Mouse (Mus musculus): ENCODE results near the gene Gpc5.

Gene Gpc5

DNA sequence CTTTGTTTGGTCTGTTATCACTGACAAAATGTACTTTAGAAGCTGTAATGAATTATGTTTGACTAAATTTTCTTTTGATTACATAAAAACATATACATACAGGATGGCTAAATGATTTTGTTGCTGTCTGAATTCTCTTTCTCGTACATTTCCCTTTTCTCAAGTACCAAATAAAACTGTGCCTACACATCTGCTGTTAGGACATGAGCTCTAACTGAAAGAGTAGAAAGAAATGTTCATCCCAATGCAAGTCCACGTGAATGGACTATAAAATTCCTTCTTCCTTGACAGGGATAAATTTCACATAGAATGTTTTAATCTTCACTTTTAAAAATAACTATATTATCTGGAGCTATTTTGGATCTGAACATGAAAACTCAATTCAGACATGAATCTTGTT, 751.8 kb downstream of the Gpc5 start:
- H3K36me3 ChIP-seq (ENCODE audit: control insufficient read depth, insufficient read depth, low read length, poor library complexity, severe bottlenecking) = no peaks in the 10 kb centered on the region
- no peak for DNase-seq (ENCODE audit: low read depth, low spot score)

DNA sequence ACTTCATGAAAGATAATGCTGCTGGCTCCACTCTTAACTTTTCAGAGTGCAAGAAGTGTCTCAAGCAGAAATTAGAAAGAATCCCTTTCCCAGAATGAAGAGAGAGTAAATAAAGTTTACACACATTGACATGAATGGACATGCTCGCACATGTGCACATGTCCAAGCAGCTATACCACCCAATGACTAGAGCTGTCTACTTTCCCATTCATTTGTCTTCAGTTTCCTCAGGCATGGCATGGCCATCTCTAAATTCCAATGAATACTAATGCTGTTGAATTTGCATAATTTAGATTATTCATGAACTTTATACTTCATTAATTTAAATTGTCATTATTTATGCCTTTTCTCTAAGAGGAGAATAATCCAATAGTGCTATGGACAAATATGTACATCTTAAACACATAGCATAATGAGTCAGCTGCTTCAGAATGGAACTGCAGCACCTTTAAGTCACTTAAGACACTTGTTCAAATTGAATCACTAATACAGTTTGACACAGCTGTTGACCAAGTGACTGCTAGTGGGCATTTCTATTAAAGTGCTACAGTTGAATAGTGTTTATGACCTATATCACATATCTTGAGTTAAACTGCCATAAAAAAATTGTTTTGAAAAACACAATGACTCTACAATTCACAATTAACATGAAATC, 752.9 kb downstream of the Gpc5 start:
- no peak for DNase-seq (ENCODE audit: low read depth, low spot score)
- no peaks in the 10 kb centered on the region for H3K27me3 ChIP-seq (ENCODE audit: control insufficient read depth, insufficient read depth, low read length, poor library complexity, severe bottlenecking)

More for the DNA sequence above, 751.8 kb downstream of the Gpc5 start:
- no peaks in the 10 kb centered on the region for H3K27me3 ChIP-seq (ENCODE audit: control insufficient read depth, insufficient read depth, low read length, poor library complexity, severe bottlenecking)

DNA sequence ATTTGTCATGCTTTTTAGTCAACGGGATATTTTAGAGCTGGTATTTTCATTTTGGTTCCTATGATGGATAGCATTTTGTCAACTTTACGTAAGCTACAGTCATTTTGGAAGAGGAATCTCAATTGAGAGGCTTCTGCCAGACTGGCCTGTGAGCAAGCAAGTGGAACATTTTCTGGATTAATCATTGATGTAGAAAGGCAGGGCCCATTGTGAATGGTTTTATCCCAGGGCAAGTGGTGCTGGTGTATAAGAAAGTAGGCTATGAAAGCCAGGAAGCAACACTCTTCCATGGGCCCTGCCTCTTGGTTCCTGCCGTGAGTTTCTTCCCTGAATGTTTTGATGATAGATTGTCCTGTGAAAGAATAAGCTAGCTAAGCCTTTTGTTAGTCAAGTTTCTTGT, 777.1 kb downstream of the Gpc5 start:
- Histone ChIP-seq H3K27me3 (ENCODE audit: control insufficient read depth, insufficient read depth, low read length, poor library complexity, severe bottlenecking) (no peaks in the 10 kb centered on the region), H3K36me3 (ENCODE audit: control insufficient read depth, insufficient read depth, low read length, poor library complexity, severe bottlenecking) (no peaks in the 10 kb centered on the region)
- no peak for DNase-seq (ENCODE audit: low read depth, low spot score)

More for the DNA sequence above, 752.9 kb downstream of the Gpc5 start:
- H3K36me3 ChIP-seq (ENCODE audit: control insufficient read depth, insufficient read depth, low read length, poor library complexity, severe bottlenecking) = no peaks in the 10 kb centered on the region

DNA sequence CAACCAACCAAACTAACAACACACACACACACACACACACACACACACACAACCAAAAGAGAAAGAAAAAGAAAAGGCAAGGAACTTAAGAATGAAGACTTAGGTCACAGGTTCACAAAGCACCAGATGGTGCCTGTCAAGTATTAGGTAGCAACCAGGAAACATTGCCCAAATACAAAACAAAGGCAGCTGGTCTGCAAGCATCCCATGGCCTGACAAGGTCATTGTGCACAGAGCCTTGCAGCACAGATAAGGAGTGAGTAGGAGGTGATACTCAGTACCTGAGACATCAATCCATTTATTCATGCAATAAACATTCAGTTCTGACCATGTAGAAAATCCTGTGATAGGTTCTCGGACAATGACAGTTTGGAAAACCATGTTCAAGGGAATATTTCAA, 884.0 kb downstream of the Gpc5 start:
- Histone ChIP-seq H3K27me3 (ENCODE audit: control insufficient read depth, insufficient read depth, low read length, poor library complexity, severe bottlenecking) (no peaks in the 10 kb centered on the region), H3K36me3 (ENCODE audit: control insufficient read depth, insufficient read depth, low read length, poor library complexity, severe bottlenecking) (no peaks in the 10 kb centered on the region)
- DNase-seq (ENCODE audit: low read depth, low spot score) = no peak

DNA sequence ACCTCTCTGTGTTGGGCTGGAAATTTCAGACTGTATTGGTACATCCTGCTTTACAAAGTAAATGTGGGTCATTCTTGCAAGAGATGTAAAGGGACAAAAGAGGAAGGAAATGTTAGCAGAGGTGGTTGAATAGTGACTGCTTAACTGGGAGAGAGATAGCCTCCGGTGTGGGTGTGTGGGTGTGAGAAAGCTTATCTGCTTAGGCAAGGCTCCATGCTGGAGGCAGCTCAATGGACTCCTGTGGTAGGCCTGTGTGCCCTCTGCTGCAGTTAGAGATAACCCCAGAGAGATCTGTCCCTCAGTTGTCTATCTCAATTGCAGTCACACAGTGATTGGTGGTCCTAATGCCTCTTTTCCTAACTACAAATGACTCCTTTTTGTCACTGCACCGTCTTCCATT, 887.2 kb downstream of the Gpc5 start:
- DNase-seq (ENCODE audit: low read depth, low spot score) = no peak
- no peaks in the 10 kb centered on the region for H3K36me3 ChIP-seq (ENCODE audit: control insufficient read depth, insufficient read depth, low read length, poor library complexity, severe bottlenecking)
- no peaks in the 10 kb centered on the region for H3K27me3 ChIP-seq (ENCODE audit: control insufficient read depth, insufficient read depth, low read length, poor library complexity, severe bottlenecking)

DNA sequence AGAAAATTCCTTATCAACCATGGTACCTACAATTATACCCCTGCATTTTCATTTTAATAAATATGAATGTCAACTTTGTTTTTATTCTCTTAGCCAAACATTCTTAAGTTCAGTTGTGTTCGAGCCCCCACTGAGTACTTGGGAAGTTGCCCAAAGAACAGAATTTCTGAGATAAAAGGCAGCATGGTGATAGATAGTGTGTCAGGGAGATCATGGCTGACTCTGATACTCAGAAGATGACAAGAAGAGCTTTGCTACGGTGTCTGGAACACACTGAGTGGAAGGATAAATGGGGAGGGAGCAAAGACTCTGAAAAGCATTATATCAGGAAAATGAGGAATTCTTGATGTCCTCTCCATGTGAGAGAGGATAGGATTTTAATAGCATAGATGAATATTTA, 898.7 kb downstream of the Gpc5 start:
- DNase-seq (ENCODE audit: low read depth, low spot score) = no peak
- no peaks in the 10 kb centered on the region for H3K36me3 ChIP-seq (ENCODE audit: control insufficient read depth, insufficient read depth, low read length, poor library complexity, severe bottlenecking)
- no peaks in the 10 kb centered on the region for H3K27me3 ChIP-seq (ENCODE audit: control insufficient read depth, insufficient read depth, low read length, poor library complexity, severe bottlenecking)

DNA sequence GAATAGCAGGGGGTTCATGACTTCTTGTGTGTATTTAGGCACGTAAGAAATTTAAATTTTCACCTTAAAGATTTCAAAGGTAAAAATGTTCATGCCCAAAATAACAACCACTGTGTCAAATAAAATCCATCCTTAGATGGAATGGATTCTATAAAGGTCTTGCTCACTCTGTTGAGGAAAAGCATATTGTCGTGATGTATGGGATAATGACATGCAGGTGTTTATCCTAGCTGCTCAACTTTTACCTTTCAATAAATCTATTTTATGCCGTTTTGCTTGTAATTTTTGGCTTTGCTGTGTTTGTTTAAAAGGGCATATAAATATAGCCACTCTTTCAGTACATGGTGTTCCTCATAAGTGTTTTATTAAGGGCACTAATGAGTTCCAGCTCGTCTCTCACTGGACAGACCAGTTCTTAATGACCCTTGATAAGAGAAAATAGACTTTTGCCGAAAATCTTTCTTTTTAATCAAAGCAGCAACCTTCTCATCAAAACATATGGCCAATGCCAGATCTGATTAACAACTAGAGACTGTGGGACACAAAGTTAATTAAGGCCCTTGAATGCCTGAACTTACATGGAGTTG, 901.6 kb downstream of the Gpc5 start:
- no peak for DNase-seq (ENCODE audit: low read depth, low spot score)
- no peaks in the 10 kb centered on the region for H3K27me3 ChIP-seq (ENCODE audit: control insufficient read depth, insufficient read depth, low read length, poor library complexity, severe bottlenecking)

DNA sequence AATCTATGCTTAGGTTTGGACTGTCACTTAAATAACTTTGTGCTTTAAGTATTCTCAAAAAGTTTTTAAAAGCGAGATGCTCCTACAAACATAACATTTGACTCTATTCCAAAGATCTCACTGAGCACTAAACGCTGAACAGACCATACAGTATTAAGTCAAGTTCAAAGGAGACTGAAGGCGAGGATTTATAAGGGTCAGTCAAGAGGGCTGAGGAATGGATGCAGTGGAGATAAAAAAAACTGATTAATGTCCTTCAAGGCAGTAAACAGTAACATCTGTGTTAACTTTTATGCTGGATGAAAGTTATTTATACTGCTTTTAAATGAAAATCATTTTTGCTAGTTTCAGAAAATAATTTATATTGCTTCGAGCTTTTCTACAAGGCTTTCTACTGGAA, 906.9 kb downstream of the Gpc5 start:
- Histone ChIP-seq H3K36me3 (ENCODE audit: control insufficient read depth, insufficient read depth, low read length, poor library complexity, severe bottlenecking) (no peaks in the 10 kb centered on the region), H3K27me3 (ENCODE audit: control insufficient read depth, insufficient read depth, low read length, poor library complexity, severe bottlenecking) (no peaks in the 10 kb centered on the region)
- no peak for DNase-seq (ENCODE audit: low read depth, low spot score)

More for the DNA sequence above, 901.6 kb downstream of the Gpc5 start:
- H3K36me3 ChIP-seq (ENCODE audit: control insufficient read depth, insufficient read depth, low read length, poor library complexity, severe bottlenecking) = no peaks in the 10 kb centered on the region

DNA sequence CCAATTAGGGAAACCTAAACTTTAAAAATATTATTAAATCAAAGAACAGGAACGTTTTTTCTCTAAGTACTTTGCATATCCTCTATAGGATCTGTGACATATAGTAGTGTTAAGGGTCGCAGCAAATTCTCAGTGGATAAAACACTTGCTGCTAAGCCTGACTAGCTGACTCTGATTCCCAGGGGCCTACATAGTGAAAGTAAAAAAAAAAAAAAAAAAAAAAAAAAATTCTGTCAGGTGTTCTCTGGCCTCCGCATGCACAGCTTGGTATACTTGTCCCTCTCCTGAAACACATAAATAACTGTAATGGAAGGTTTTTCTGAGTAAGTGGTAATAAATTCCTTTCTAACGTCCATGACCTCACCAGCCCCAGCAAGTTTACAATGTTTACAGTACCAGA, 995.0 kb downstream of the Gpc5 start:
- DNase-seq (ENCODE audit: low read depth, low spot score) = no peak
- Histone ChIP-seq H3K36me3 (ENCODE audit: control insufficient read depth, insufficient read depth, low read length, poor library complexity, severe bottlenecking) (no peaks in the 10 kb centered on the region), H3K27me3 (ENCODE audit: control insufficient read depth, insufficient read depth, low read length, poor library complexity, severe bottlenecking) (no peaks in the 10 kb centered on the region)

DNA sequence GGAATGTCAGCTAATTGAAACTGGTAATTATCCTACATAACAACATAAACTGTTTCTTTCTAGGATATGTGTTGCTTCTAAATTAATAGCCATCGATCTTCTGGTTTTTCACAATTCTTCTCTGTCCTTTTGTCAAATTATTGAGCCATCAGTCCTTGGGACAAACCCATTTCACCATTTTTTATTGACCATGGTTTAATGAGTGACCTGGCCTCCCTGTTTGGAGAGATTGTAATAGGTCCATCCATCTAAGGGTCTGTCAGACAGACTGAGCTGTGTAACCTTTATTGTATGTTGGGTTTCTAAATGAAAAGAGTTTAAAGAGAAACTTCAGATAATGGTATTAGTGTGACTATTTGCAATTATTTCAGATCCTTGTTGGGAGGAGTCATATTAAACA, 1035.9 kb downstream of the Gpc5 start:
- Histone ChIP-seq H3K27me3 (ENCODE audit: control insufficient read depth, insufficient read depth, low read length, poor library complexity, severe bottlenecking) (no peaks in the 10 kb centered on the region), H3K36me3 (ENCODE audit: control insufficient read depth, insufficient read depth, low read length, poor library complexity, severe bottlenecking) (no peaks in the 10 kb centered on the region)
- DNase-seq (ENCODE audit: low read depth, low spot score) = no peak

DNA sequence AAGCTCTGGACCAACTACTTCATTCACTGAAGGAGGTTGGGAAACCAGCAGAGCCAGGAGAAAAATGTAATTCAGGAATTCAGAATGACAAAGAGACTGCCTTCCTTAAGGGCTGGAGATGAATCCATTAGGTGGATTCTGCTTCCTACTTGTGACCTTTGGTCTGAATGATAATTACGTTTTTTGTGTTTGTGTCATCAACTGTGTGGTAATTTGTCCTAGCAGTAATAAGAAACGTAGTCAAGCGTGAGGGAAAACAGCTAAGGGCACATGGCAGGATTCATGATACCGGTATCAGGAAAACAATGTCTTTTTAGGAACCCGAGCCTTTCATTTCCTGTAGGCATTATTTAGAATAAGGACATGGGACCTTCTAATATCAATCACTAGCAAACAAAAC, 1045.3 kb downstream of the Gpc5 start:
- no peak for DNase-seq (ENCODE audit: low read depth, low spot score)
- no peaks in the 10 kb centered on the region for H3K36me3 ChIP-seq (ENCODE audit: control insufficient read depth, insufficient read depth, low read length, poor library complexity, severe bottlenecking)

DNA sequence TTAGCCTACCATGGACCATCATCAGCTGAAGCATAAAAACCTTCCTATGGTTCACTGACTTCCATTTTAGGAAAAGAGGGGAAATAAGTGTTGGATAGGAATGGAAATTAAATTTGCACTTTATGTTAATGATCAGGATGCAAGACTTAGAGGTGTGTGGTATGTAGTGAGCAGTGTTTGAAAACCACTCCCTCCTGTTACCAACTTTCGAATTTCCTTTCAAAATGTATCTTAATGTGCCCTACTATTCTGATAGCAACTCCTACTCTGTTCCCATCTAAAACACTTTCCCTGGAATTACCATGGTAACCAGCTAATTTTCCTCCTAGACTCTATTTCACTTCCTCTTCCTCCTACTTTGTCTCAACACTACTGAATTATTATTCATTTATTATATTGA, 1045.8 kb downstream of the Gpc5 start:
- Histone ChIP-seq H3K27me3 (ENCODE audit: control insufficient read depth, insufficient read depth, low read length, poor library complexity, severe bottlenecking) (no peaks in the 10 kb centered on the region), H3K36me3 (ENCODE audit: control insufficient read depth, insufficient read depth, low read length, poor library complexity, severe bottlenecking) (no peaks in the 10 kb centered on the region)
- DNase-seq (ENCODE audit: low read depth, low spot score) = no peak

More for the DNA sequence above, 1045.3 kb downstream of the Gpc5 start:
- H3K27me3 ChIP-seq (ENCODE audit: control insufficient read depth, insufficient read depth, low read length, poor library complexity, severe bottlenecking) = no peaks in the 10 kb centered on the region

DNA sequence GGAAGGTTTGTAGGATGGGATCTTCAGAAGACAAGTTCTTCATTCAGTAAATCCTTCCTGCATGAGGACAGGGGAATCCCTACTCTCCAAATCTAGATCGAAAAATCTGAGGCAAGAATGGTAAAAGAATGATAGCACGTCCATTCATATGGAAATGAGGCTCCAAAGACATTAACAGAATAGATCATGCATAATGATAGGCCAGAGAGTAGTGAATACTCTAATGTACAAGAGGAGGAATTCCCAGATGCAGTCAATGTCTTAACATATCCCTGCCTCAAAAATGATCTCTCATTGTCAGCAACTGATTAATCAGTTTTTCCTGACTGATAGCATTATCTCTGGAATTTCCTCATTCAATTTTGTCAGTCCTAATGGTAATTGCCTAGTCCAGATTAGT, 1070.6 kb downstream of the Gpc5 start:
- Histone ChIP-seq H3K36me3 (ENCODE audit: control insufficient read depth, insufficient read depth, low read length, poor library complexity, severe bottlenecking) (no peaks in the 10 kb centered on the region), H3K27me3 (ENCODE audit: control insufficient read depth, insufficient read depth, low read length, poor library complexity, severe bottlenecking) (no peaks in the 10 kb centered on the region)
- DNase-seq (ENCODE audit: low read depth, low spot score) = no peak

DNA sequence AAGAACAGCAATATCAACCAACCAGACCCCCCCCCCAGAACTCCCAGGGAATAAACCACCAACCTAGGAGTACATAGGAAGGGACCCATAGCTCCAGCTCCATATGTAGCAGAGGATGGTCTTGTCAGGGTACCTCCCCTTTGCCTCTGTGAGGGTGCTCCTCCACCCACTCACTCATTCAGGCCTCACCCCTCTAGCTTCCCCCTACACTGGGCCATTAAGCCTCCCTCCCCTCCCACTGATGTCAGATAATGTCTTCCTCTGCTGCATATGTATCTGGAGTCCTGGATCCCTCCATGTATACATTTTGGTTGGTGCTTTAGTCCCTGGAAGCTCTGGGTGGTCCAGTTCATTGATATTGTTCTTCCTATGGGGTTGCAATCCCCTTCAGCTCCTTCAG, 1075.4 kb downstream of the Gpc5 start:
- Histone ChIP-seq H3K27me3 (ENCODE audit: control insufficient read depth, insufficient read depth, low read length, poor library complexity, severe bottlenecking) (no peaks in the 10 kb centered on the region), H3K36me3 (ENCODE audit: control insufficient read depth, insufficient read depth, low read length, poor library complexity, severe bottlenecking) (no peaks in the 10 kb centered on the region)
- no peak for DNase-seq (ENCODE audit: low read depth, low spot score)

DNA sequence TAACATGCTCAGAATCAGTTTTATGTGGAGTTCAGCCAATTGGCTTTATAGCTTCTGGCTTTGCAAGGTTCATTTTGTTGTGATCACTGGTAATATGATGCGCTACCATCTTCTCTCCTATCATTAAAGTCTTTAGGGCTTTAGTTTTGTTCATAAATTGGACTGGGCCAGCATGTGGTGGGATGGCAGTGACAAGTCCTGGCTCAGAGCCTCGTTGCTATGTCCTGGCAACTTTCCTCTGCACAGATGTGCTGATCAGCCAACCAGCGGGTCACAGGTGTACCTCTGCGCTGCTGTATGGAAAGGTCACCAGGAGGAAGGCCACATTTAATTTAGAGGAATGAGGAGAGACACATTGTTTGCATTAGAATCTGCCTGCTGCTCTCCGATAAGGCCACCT, 1077.1 kb downstream of the Gpc5 start:
- no peak for DNase-seq (ENCODE audit: low read depth, low spot score)
- Histone ChIP-seq H3K27me3 (ENCODE audit: control insufficient read depth, insufficient read depth, low read length, poor library complexity, severe bottlenecking) (no peaks in the 10 kb centered on the region), H3K36me3 (ENCODE audit: control insufficient read depth, insufficient read depth, low read length, poor library complexity, severe bottlenecking) (no peaks in the 10 kb centered on the region)

DNA sequence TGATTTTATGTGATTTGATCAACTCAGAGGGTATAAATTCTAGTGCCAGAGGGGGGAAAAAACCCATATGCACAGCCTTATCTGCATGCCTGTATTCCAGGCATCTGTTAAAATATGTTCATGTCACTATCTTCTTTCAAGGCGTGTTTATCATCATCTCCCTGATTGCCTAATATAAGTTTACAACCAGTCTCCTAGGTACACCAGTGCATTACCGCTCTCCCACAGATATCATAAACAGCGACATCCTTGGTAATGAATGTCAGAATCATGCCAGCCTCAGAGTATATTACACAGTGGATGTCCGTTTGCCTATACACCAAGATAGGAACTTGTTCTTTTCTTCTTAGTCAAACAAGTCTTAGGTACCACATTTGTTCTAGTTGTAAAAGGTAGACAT, 1095.0 kb downstream of the Gpc5 start:
- H3K36me3 ChIP-seq (ENCODE audit: control insufficient read depth, insufficient read depth, low read length, poor library complexity, severe bottlenecking) = no peaks in the 10 kb centered on the region
- no peak for DNase-seq (ENCODE audit: low read depth, low spot score)
- H3K27me3 ChIP-seq (ENCODE audit: control insufficient read depth, insufficient read depth, low read length, poor library complexity, severe bottlenecking) = no peaks in the 10 kb centered on the region

Data from splenic B cell, adult 2 months (primary cell).